Mouse (Mus musculus): ENCODE results near the gene Tk1. TPM values are rescaled to one million over a fixed set of nuclear protein-coding genes. Genes with fewer than 3 reads are reported as not detected.
A peak's percentile ranks its signal among the peaks of the same experiment; 100 is the strongest.

Tk1 gene
- polyA plus RNA-seq, 1 experiment from 2014 or later: 79.7 TPM

- no peak for TF ChIP-seq CTCF (IDR thresholded peaks at IDR 0.05)
- CTCF ChIA-PET: no interaction called here
- ATAC-seq: no peak
- no peaks in the 10 kb centered on the region for H3K27me3 ChIP-seq
- POLR2A ChIA-PET: no interaction called here
- no peak for DNase-seq (ENCODE audit: low read depth, low spot score)
- in situ Hi-C loops (cut with MboI; ENCODE audit: low pct_unique_long_range_greater_than_20kb): loop anchor here (10.0 kb wide), 1 partner anchor 398 kb away; no protein-coding TSS in a partner anchor
These were observed 43.2 kb downstream of the Tk1 start for GRCm38 (mm10) chr11:117782705-117783034.

- in situ Hi-C loops (cut with MboI; ENCODE audit: low pct_unique_long_range_greater_than_20kb): loop anchor here (10.0 kb wide), 1 partner anchor 397 kb away; no protein-coding TSS in a partner anchor
- ChIA-PET CTCF (interaction anchor here (1.3 kb wide), 1 partner anchor 72 kb away, joined by 3 read pairs; no protein-coding TSS in a partner anchor), POLR2A (interaction anchor here (0.6 kb wide), 1 partner anchor 724 kb away, joined by 4 read pairs; no protein-coding TSS in a partner anchor)
- no peaks in the 10 kb centered on the region for H3K27me3 ChIP-seq
- DNase-seq (ENCODE audit: low read depth, low spot score) (no peak), ATAC-seq (no peak)
- TF ChIP-seq CTCF (IDR thresholded peaks at IDR 0.05): no peak
These were observed 43.7 kb downstream of the Tk1 start, which contains the start of the genes Tmc8 and Tmc6 for GRCm38 (mm10) chr11:117781993-117782704. Gene Tmc8 (plus strand): TSS chr11:117782076. Gene Tmc6 (minus strand): TSS chr11:117782198.

- H3K27me3 ChIP-seq: no peaks in the 10 kb centered on the region
- ATAC-seq (no peak), DNase-seq (ENCODE audit: low read depth, low spot score) (peak; percentile 65)
- in situ Hi-C loops (cut with MboI; ENCODE audit: low pct_unique_long_range_greater_than_20kb): loop anchor here (10.0 kb wide), 1 partner anchor 397 kb away; no protein-coding TSS in a partner anchor
- no peak for TF ChIP-seq CTCF (IDR thresholded peaks at IDR 0.05)
- CTCF ChIA-PET: interaction anchor here (1.3 kb wide), 1 partner anchor 71 kb away, joined by 3 read pairs; no protein-coding TSS in a partner anchor
- POLR2A ChIA-PET: no interaction called here
These were observed 44.6 kb downstream of the Tk1 start for GRCm38 (mm10) chr11:117781199-117781821.

GRCm38 (mm10) chr11:117780582-117781111 lies 45.2 kb downstream of the Tk1 start:
- POLR2A ChIA-PET: interaction anchor here (0.7 kb wide), 1 partner anchor 434 kb away, joined by 3 read pairs; no protein-coding TSS in a partner anchor
- TF ChIP-seq CTCF (IDR thresholded peaks at IDR 0.05): no peak
- DNase-seq (ENCODE audit: low read depth, low spot score) (peak; percentile 9), ATAC-seq (no peak)
- H3K27me3 ChIP-seq: no peaks in the 10 kb centered on the region
- CTCF ChIA-PET: interaction anchor here (1.3 kb wide), 1 partner anchor 71 kb away, joined by 3 read pairs; no protein-coding TSS in a partner anchor
- in situ Hi-C loops (cut with MboI; ENCODE audit: low pct_unique_long_range_greater_than_20kb): loop anchor here (10.0 kb wide), 1 partner anchor 396 kb away; no protein-coding TSS in a partner anchor

GRCm38 (mm10) chr11:117780199-117780515 lies 45.7 kb downstream of the Tk1 start:
- ATAC-seq (no peak), DNase-seq (ENCODE audit: low read depth, low spot score) (no peak)
- in situ Hi-C loops (cut with MboI; ENCODE audit: low pct_unique_long_range_greater_than_20kb): loop anchor here (10.0 kb wide), 1 partner anchor 395 kb away; no protein-coding TSS in a partner anchor
- CTCF ChIA-PET: no interaction called here
- no peak for TF ChIP-seq CTCF (IDR thresholded peaks at IDR 0.05)
- POLR2A ChIA-PET: no interaction called here
- no peaks in the 10 kb centered on the region for H3K27me3 ChIP-seq

GRCm38 (mm10) chr11:117779434-117780198 lies 46.3 kb downstream of the Tk1 start:
- no peak for DNase-seq (ENCODE audit: low read depth, low spot score)
- ChIA-PET POLR2A (no interaction called here), CTCF (no interaction called here)
- no peak for TF ChIP-seq CTCF (IDR thresholded peaks at IDR 0.05)
- no peak for ATAC-seq
- in situ Hi-C loops (cut with MboI; ENCODE audit: low pct_unique_long_range_greater_than_20kb): loop anchor here (10.0 kb wide), 1 partner anchor 395 kb away; no protein-coding TSS in a partner anchor
- H3K27me3 ChIP-seq: no peaks in the 10 kb centered on the region

GRCm38 (mm10) chr11:117778851-117779433 lies 47.0 kb downstream of the Tk1 start:
- ChIA-PET CTCF (no interaction called here), POLR2A (interaction anchor here (1.1 kb wide), 1 partner anchor 14 kb away, joined by 4 read pairs; no protein-coding TSS in a partner anchor)
- no peak for TF ChIP-seq CTCF (IDR thresholded peaks at IDR 0.05)
- DNase-seq (ENCODE audit: low read depth, low spot score) (no peak), ATAC-seq (no peak)
- in situ Hi-C loops (cut with MboI; ENCODE audit: low pct_unique_long_range_greater_than_20kb): no loop called here
- no peaks in the 10 kb centered on the region for H3K27me3 ChIP-seq

GRCm38 (mm10) chr11:117778031-117778430 lies 47.9 kb downstream of the Tk1 start:
- DNase-seq (ENCODE audit: low read depth, low spot score) (no peak), ATAC-seq (no peak)
- ChIA-PET POLR2A (interaction anchor here (0.8 to 1.1 kb wide), 2 partner anchors 8 to 13 kb away, joined by 3 to 4 read pairs; no protein-coding TSS in a partner anchor), CTCF (interaction anchor here (1.2 kb wide), 1 partner anchor 10 kb away, joined by 4 read pairs; no protein-coding TSS in a partner anchor)
- no peak for TF ChIP-seq CTCF (IDR thresholded peaks at IDR 0.05)
- H3K27me3 ChIP-seq: no peaks in the 10 kb centered on the region
- in situ Hi-C loops (cut with MboI; ENCODE audit: low pct_unique_long_range_greater_than_20kb): no loop called here

GRCm38 (mm10) chr11:117777111-117777510 lies 48.8 kb downstream of the Tk1 start:
- CTCF ChIA-PET: interaction anchor here (1.2 kb wide), 1 partner anchor 11 kb away, joined by 4 read pairs; no protein-coding TSS in a partner anchor
- POLR2A ChIA-PET: interaction anchor here (0.8 kb wide), 1 partner anchor 8 kb away, joined by 3 read pairs; no protein-coding TSS in a partner anchor
- in situ Hi-C loops (cut with MboI; ENCODE audit: low pct_unique_long_range_greater_than_20kb): no loop called here
- no peak for TF ChIP-seq CTCF (IDR thresholded peaks at IDR 0.05)
- ATAC-seq: no peak
- DNase-seq (ENCODE audit: low read depth, low spot score): no peak
- no peaks in the 10 kb centered on the region for H3K27me3 ChIP-seq

Data from Patski (cell line).